ENCODE assay signal across 8 mouse cellular contexts in the genomic region with DNA sequence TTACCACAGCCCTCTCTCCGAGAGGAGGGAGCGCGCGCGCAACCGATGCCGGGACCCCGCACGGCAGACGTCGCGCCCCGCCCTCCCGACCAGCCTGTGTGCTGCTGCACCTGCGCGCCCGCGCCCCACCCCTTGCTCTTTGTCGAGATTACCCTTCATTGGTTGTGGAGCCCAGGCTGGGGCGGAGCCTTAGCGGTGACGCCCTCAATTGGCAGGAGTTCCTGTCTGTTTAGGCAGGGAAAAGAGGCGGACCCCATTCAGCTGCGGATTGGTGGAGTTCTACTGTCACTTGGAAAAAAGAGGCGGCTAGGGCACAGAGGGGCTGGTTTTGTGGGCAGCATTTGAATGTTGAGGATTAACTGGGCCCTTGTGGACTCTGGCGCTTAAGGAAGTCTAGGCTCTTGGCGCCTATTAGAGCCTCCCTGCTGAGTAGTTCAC. TPM values are rescaled to one million over a fixed set of nuclear protein-coding genes. Genes with fewer than 3 reads are reported as not detected.
A peak's percentile ranks its signal among the peaks of the same experiment; 100 is the strongest.
DNase-seq lines count a peak whose midpoint lies in the region; ATAC-seq and TF ChIP-seq lines count a peak whose summit lies in the region.

No protein-coding gene starts in this region.

- peaks cover 9% of the 10 kb centered on the region; the same call in 1 of the 2 replicates for H3K4me1 ChIP-seq in hindbrain, embryonic 10.5 days (replicated peaks)
- H3K4me1 ChIP-seq in lung, postnatal 0 days (ENCODE audit: insufficient read depth, low read depth, low read length), result no peaks in the 10 kb centered on the region

- TF ChIP-seq EP300 in lung, postnatal 0 days (IDR thresholded peaks at IDR 0.05), result no peak

- H3K4me3 ChIP-seq in hindbrain, embryonic 10.5 days, result peak overlapping the region; percentile 67
- peak overlapping the region; percentile 59 for H3K4me3 ChIP-seq in lung, postnatal 0 days (ENCODE audit: low read depth, low read length)

- peak overlapping the region; percentile 37; the same call in 1 of the 2 replicates for H3K4me2 ChIP-seq in lung, postnatal 0 days (replicated peaks; ENCODE audit: low read depth, low read length)

- peak; percentile 97 for DNase-seq in MN1 (ENCODE audit: low spot score)
- peak; percentile 99 for DNase-seq in cerebellum, adult 9-10 months
- peak; percentile 96 for DNase-seq in hindbrain, embryonic 10.5 days (ENCODE audit: low spot score)
- DNase-seq in layer of hippocampus, adult 9-11 months, result peak; percentile 99
- peak; percentile 97 for DNase-seq in lung, postnatal 0 days (ENCODE audit: low spot score)
- peak; percentile 88 for DNase-seq in ovary, postnatal 14 days (ENCODE audit: low spot score)
- peak; percentile 97 for DNase-seq in thymus, postnatal 14 days

- 0 out of 2 replicates have a peak, but pooled peaks cover 3% of the 10 kb centered on the region for H3K9me3 ChIP-seq in hindbrain, embryonic 10.5 days
- no peaks in the 10 kb centered on the region for H3K9me3 ChIP-seq in lung, postnatal 0 days (ENCODE audit: low read length)

- ATAC-seq in frontal cortex, adult (ENCODE audit: low TSS enrichment), result peak; percentile 95
- ATAC-seq in lung, postnatal 0 days, result peak; percentile 99

- peak overlapping the region; percentile 96 for H3K27ac ChIP-seq in hindbrain, embryonic 10.5 days
- H3K27ac ChIP-seq in lung, postnatal 0 days (ENCODE audit: low read length), result peak overlapping the region; percentile 91

- peak overlapping the region; percentile 62 for H3K9ac ChIP-seq in lung, postnatal 0 days (replicated peaks; ENCODE audit: low read depth)

- peaks cover 9% of the 10 kb centered on the region; the same call in 1 of the 2 replicates for H3K27me3 ChIP-seq in hindbrain, embryonic 10.5 days (ENCODE audit: insufficient read depth, poor library complexity, severe bottlenecking)
- H3K27me3 ChIP-seq in lung, postnatal 0 days (replicated peaks; ENCODE audit: insufficient read depth, low read length), result no peaks in the 10 kb centered on the region

- WGBS in hindbrain, embryonic 10.5 days, result 5% methylated on average over 27 of the region's 27 CpGs
- WGBS in lung, postnatal 0 days, result 11% methylated on average over 12 of the region's 27 CpGs

- no peak for TF ChIP-seq CTCF in lung, postnatal 0 days (IDR thresholded peaks at IDR 0.05)

- no peaks in the 10 kb centered on the region for H3K36me3 ChIP-seq in hindbrain, embryonic 10.5 days
- H3K36me3 ChIP-seq in lung, postnatal 0 days (ENCODE audit: insufficient read depth, low read length), result no peaks in the 10 kb centered on the region

RNA-seq across cellular contexts. Expression of a gene that starts 41.6 kb away (rescaled TPM):
- not detected in 2 replicates for polyA plus RNA-seq in hindbrain, embryonic 10.5 days (2016; fragmentation: Nextera tagmentation; extraction: Ambion mirVana)
- polyA plus RNA-seq in lung, postnatal 0 days (2015; fragmentation: Nextera tagmentation; extraction: Ambion mirVana), result not detected in 2 replicates

RNA-seq across cellular contexts. Expression of a gene that starts 49.5 kb away (rescaled TPM):
- polyA plus RNA-seq in hindbrain, embryonic 10.5 days (2016; fragmentation: Nextera tagmentation; extraction: Ambion mirVana), result 15.3 and 15.4 TPM in 2 replicates
- polyA plus RNA-seq in lung, postnatal 0 days (2015; fragmentation: Nextera tagmentation; extraction: Ambion mirVana), result 9.8 and 10.0 TPM in 2 replicates

Comparison
In these comparisons a context has a peak if more than half of its experiments do, and no peak if none do; other contexts are left out.
1. Peak in every context shown above with its lines: DNase-seq, ATAC-seq, H3K4me3 ChIP-seq and H3K27ac ChIP-seq.